Mouse (Mus musculus): ENCODE data around the gene Gal3st2b. TPM values are rescaled to one million over a fixed set of nuclear protein-coding genes. Genes with fewer than 3 reads are reported as not detected.
"Not testable (repeated sequence)": the region's sequence is repeated elsewhere in the genome, so short reads cannot be mapped to it uniquely, and the experiment has no call there.

Gal3st2b gene
- total RNA-seq (2021): under 1 TPM; 0.36 to 0.44 TPM

- intact Hi-C loops (cut with DNase I); DNase-seq: not testable (repeated sequence)
Measured at GRCm38 (mm10) chr1:93918011-93918410, at the start of gene Gal3st2b. TSS of gene Gal3st2b (plus strand) at chr1:93918311.

- intact Hi-C loops (cut with DNase I); DNase-seq: not testable (repeated sequence)
Measured at GRCm38 (mm10) chr1:93871594-93872105, 46.5 kb upstream of the Gal3st2b start.

GRCm38 (mm10) chr1:93874405-93874804 is 43.7 kb upstream of the Gal3st2b start:
- intact Hi-C loops (cut with DNase I); DNase-seq: not testable (repeated sequence)

GRCm38 (mm10) chr1:93881778-93882177 is 36.3 kb upstream of the Gal3st2b start:
- intact Hi-C loops (cut with DNase I); DNase-seq: not testable (repeated sequence)

GRCm38 (mm10) chr1:93890936-93891335 is 27.2 kb upstream of the Gal3st2b start:
- DNase-seq; intact Hi-C loops (cut with DNase I): not testable (repeated sequence)

- DNase-seq; intact Hi-C loops (cut with DNase I): not testable (repeated sequence)
Measured at GRCm38 (mm10) chr1:93897395-93897794, 20.7 kb upstream of the Gal3st2b start.

- DNase-seq; intact Hi-C loops (cut with DNase I): not testable (repeated sequence)
Measured at GRCm38 (mm10) chr1:93901291-93901690, 16.8 kb upstream of the Gal3st2b start.

GRCm38 (mm10) chr1:93906690-93907089 is 11.4 kb upstream of the Gal3st2b start:
- intact Hi-C loops (cut with DNase I); DNase-seq: not testable (repeated sequence)

- intact Hi-C loops (cut with DNase I); DNase-seq: not testable (repeated sequence)
Measured at GRCm38 (mm10) chr1:93908977-93909586, 9.0 kb upstream of the Gal3st2b start.

GRCm38 (mm10) chr1:93911877-93912276 is 6.2 kb upstream of the Gal3st2b start:
- DNase-seq; intact Hi-C loops (cut with DNase I): not testable (repeated sequence)

GRCm38 (mm10) chr1:93917160-93917559 is 951 bp upstream of the Gal3st2b start:
- DNase-seq; intact Hi-C loops (cut with DNase I): not testable (repeated sequence)

GRCm38 (mm10) chr1:93918775-93919174 is 664 bp downstream of the Gal3st2b start:
- DNase-seq; intact Hi-C loops (cut with DNase I): not testable (repeated sequence)

GRCm38 (mm10) chr1:93919321-93919720 is 1.2 kb downstream of the Gal3st2b start:
- DNase-seq; intact Hi-C loops (cut with DNase I): not testable (repeated sequence)

- DNase-seq; intact Hi-C loops (cut with DNase I): not testable (repeated sequence)
Measured at GRCm38 (mm10) chr1:93922609-93923008, 4.5 kb downstream of the Gal3st2b start.

GRCm38 (mm10) chr1:93923098-93923497 is 5.0 kb downstream of the Gal3st2b start:
- intact Hi-C loops (cut with DNase I); DNase-seq: not testable (repeated sequence)

- DNase-seq; intact Hi-C loops (cut with DNase I): not testable (repeated sequence)
Measured at GRCm38 (mm10) chr1:93935378-93935777, 17.3 kb downstream of the Gal3st2b start.

GRCm38 (mm10) chr1:93937807-93938206 is 19.7 kb downstream of the Gal3st2b start:
- intact Hi-C loops (cut with DNase I); DNase-seq: not testable (repeated sequence)

GRCm38 (mm10) chr1:93938415-93938814 is 20.3 kb downstream of the Gal3st2b start:
- DNase-seq; intact Hi-C loops (cut with DNase I): not testable (repeated sequence)

- DNase-seq; intact Hi-C loops (cut with DNase I): not testable (repeated sequence)
Measured at GRCm38 (mm10) chr1:93949087-93949486, 31.0 kb downstream of the Gal3st2b start.

- intact Hi-C loops (cut with DNase I); DNase-seq: not testable (repeated sequence)
Measured at GRCm38 (mm10) chr1:93966489-93966888, 48.4 kb downstream of the Gal3st2b start.

GRCm38 (mm10) chr1:93970380-93970779 is 52.3 kb downstream of the Gal3st2b start:
- DNase-seq; intact Hi-C loops (cut with DNase I): not testable (repeated sequence)

- intact Hi-C loops (cut with DNase I); DNase-seq: not testable (repeated sequence)
Measured at GRCm38 (mm10) chr1:93970797-93971196, 52.7 kb downstream of the Gal3st2b start.
